Mouse (Mus musculus): ENCODE measurements around the gene Ube2n. TPM values are rescaled to one million over a fixed set of nuclear protein-coding genes. Genes with fewer than 3 reads are reported as not detected.

Gene Ube2n
- total RNA-seq, 2 experiments from 2014 or later: 91.7 to 110 TPM

GRCm38 (mm10) chr10:95550506-95550905 is 35.6 kb downstream of the Ube2n start:
- intact Hi-C loops (cut with DNase I; ENCODE audit: low total_unique reads): loop anchor here (10.0 kb wide), 2 partner anchors 244 to 484 kb away; no protein-coding TSS in a partner anchor
- no peak for DNase-seq

DNA sequence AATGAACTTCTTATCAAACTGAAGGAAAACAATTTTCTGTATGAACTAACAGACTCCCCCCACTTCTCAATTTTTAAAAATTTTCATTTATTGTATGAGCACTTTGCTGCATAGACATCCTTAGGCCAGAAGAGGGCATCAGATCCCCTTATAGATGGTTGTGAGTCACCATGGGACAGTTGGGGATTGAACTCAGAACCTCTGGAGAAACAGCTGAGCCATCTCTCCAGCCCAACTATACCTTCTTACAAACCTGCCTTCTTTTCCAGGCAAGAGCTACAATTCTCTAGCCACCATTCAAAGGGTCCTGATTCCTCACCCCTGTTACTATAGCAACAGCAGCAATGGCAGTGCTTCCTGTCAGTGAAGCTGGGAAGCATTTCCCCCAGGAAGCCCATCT is 36.8 kb downstream of the Ube2n start:
- intact Hi-C loops (cut with DNase I; ENCODE audit: low total_unique reads): loop anchor here (10.0 kb wide), 2 partner anchors 243 to 483 kb away; no protein-coding TSS in a partner anchor
- no peak for DNase-seq

- no peak for DNase-seq
- intact Hi-C loops (cut with DNase I; ENCODE audit: low total_unique reads): loop anchor here (10.0 kb wide), 2 partner anchors 242 to 482 kb away; no protein-coding TSS in a partner anchor
These were observed 37.4 kb downstream of the Ube2n start for GRCm38 (mm10) chr10:95552326-95552725.

GRCm38 (mm10) chr10:95555866-95556265 is 40.9 kb downstream of the Ube2n start:
- peak; percentile 24 for DNase-seq
- intact Hi-C loops (cut with DNase I; ENCODE audit: low total_unique reads): loop anchor here (5.0 to 10.0 kb wide), 4 partner anchors 239 to 479 kb away; no protein-coding TSS in a partner anchor

DNA sequence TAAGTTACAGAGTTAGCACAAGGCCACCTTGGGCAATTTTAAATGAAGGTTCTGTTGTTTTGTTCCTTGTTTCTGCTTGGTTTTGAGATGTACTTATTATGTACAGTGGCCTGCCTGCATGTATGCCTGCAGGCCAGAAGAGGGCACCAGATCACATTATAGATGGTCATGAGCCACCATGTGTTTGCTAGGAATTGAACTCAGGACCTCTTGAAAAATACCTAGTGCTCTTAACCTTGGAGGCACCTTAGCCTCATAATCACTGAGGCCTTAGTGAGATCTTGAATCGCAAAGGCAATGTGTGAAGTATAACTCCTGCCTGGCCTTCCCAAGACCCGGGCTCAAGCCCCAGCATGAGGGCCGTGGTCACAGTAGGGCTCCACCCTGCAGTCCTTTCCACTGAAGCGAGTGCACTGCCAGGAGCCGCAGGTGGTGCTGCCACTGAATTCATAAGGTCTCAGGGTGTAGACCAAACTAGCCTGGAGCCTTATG is 42.4 kb downstream of the Ube2n start:
- intact Hi-C loops (cut with DNase I; ENCODE audit: low total_unique reads): loop anchor here (5.0 to 10.0 kb wide), 4 partner anchors 237 to 477 kb away; no protein-coding TSS in a partner anchor
- DNase-seq: no peak

- no peak for DNase-seq
- intact Hi-C loops (cut with DNase I; ENCODE audit: low total_unique reads): loop anchor here (5.0 to 10.0 kb wide), 4 partner anchors 235 to 475 kb away; no protein-coding TSS in a partner anchor
These were observed 44.5 kb downstream of the Ube2n start for GRCm38 (mm10) chr10:95559426-95559825.

- DNase-seq: no peak
- intact Hi-C loops (cut with DNase I; ENCODE audit: low total_unique reads): loop anchor here (10.0 kb wide), 1 partner anchor 104 kb away; no protein-coding TSS in a partner anchor
These were observed 45.5 kb downstream of the Ube2n start for GRCm38 (mm10) chr10:95560394-95560983.

- no peak for DNase-seq
- intact Hi-C loops (cut with DNase I; ENCODE audit: low total_unique reads): loop anchor here (10.0 kb wide), 1 partner anchor 103 kb away; no protein-coding TSS in a partner anchor
These were observed 46.7 kb downstream of the Ube2n start for GRCm38 (mm10) chr10:95561616-95562015.

DNA sequence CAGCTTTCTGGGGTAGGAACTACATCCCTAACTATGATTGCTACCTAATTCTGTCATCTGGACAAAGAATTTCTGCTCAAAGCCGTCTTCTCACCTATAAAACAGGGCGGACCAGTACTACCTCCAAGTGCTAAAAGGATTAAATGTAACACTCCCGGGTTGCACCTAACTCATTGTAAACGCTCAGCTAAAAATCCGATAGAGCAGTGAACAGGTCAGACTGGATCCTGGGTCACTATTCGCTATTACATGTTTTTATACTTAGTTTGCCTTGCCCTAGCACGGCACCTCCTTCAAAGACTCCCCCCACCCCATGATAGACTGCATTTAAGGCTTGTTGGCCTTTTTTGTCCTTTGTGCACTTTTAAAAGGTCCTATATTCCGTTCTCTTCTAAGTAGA is 47.5 kb downstream of the Ube2n start:
- intact Hi-C loops (cut with DNase I; ENCODE audit: low total_unique reads): loop anchor here (10.0 kb wide), 1 partner anchor 102 kb away; no protein-coding TSS in a partner anchor
- no peak for DNase-seq

DNA sequence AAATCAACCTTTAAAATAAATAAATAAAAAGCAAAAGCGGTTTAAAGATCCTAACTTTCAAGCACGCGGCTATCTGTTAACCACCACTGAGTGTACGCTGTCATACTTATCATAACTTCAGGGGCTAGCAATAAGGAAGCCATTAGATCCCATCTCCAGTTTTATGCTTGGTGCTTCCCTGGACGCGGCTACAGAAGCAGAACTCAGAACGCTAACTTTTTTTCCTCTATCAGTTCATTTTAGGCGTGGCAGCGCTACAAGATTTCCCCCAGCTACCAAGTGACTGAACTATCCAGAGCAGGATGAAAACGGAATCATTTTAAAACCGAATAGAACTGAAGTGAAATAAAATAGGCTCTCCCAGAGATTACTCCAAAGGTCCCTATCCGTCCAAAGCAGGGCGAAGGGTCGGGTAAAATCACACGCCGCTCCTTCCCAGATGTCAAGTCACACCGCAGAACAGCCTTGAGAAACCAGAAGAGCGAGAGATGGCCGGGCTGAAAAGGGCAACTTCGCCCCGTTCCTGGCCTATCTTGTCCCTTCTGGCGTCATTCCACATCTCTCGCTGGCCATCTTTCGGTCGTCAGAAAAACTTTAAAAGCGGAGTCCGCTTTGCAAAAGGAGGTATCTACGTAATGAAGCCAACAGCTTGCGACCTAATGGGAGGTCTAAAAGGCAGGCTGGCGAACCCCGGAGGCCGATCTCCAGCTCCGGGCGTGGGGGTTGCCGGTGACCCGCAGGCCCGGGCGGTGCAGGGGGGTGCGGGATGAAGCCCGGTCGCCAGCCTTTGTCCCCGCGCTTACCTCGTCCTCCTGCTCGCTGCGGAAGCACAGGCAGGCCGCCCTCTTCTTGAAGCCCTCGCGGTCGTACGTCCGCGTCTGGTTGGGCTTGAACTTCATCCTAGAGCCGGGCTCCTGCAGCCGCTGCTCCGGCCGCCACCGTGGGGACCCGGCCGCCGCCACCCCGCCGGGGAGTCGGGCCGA is 48.2 kb downstream of the Ube2n start:
- intact Hi-C loops (cut with DNase I; ENCODE audit: low total_unique reads): loop anchor here (10.0 kb wide), 1 partner anchor 102 kb away; no protein-coding TSS in a partner anchor
- peak; percentile 57 for DNase-seq

DNA sequence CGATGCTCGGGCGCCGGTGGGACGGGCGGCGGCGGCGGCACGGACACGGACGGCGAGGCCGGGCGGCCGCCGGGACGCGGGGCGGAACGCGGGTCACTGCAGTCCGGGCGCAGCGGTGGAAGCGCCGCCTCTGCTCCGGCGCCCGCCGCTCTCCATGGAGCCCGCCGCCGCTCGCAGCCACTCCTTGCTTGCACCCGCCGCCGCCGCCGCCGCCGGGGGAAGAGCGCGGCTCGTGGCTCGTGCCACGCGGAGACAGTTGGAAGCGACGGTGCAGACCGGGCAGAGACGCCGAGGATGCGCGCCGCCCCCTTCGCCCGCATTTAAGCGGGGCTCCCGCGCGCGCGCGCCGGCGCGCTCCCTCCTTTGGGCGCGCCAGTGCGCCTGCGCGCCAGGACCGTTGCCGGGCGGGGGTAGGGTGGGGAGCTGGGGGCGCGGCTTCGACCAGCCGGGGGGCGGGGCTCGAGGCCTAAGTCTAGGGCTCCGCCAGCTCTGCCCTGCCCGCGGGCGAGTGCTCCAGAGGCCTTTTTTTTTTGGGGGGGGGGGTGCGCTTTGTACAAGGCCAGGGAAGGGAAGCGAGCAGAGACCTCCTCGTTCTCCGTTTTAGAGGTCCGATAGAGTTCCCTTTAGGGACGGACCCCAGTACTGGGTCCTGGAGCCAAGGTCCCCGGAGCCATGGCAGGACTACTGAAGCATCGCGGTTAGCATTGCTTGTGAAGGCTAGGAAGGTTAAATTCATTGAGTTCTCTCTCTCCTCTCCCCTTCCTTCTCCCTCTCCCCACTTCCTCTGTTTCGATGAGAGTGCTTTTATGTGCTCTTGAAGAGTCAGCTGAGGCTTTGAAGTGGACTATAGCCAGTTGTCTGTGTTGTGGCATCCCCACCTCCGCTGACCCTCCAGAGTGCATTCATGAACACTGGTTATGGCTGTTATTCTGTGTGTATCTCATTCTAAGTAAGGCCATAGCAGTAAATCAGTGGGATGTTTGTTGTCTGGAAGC is 49.2 kb downstream of the Ube2n start, which contains the start of gene Nudt4:
Gene Nudt4 (minus strand): TSS at position 296 of the 995 bp plus-strand sequence.
- intact Hi-C loops (cut with DNase I; ENCODE audit: low total_unique reads): loop anchor here (10.0 kb wide), 1 partner anchor 101 kb away; no protein-coding TSS in a partner anchor
- DNase-seq: peak; percentile 92

- intact Hi-C loops (cut with DNase I; ENCODE audit: low total_unique reads): loop anchor here (10.0 kb wide), 1 partner anchor 99 kb away; no protein-coding TSS in a partner anchor
- DNase-seq: no peak
These were observed 50.4 kb downstream of the Ube2n start for GRCm38 (mm10) chr10:95565156-95565854.

DNA sequence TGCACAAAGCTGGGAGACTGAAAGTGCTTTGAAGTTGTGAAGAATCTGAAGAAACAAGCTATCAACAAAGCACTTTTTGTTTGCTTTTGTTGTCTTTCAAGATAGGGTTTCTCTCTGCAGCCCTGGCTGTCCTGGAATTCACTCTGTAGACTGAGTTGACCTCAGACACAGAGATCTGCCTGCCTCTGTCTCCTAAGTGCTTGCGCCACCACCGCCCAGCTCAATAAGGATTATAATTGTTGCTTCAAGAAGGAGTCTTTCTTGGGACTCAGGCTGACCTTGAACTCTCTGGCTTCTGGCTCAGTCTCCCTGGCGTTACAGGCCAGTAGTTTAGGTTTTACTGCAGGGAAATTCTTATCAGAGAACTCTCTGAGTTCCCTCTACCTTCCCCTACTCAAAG is 51.8 kb downstream of the Ube2n start:
- intact Hi-C loops (cut with DNase I; ENCODE audit: low total_unique reads): loop anchor here (10.0 kb wide), 1 partner anchor 98 kb away; no protein-coding TSS in a partner anchor
- no peak for DNase-seq

DNA sequence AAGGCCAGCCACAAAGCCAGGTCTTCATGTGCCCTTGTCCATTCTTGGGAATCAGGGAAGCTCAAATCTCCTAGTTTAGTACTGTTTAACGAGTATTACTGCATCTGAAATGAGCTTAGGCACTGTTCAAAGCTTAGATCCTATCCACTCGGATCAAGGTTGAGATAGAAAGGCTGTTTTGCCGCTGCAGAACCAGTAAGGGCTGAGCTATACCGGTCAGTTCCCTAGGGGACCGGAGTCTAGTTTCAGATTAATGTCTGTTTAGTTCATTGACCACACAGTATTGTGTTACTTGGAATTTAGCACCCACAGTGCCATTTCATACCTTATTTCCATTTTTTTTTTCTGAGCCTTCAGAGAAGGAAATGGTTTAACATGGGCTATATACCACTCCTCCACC is 52.6 kb downstream of the Ube2n start:
- DNase-seq: no peak
- intact Hi-C loops (cut with DNase I; ENCODE audit: low total_unique reads): loop anchor here (10.0 kb wide), 1 partner anchor 97 kb away; no protein-coding TSS in a partner anchor

DNA sequence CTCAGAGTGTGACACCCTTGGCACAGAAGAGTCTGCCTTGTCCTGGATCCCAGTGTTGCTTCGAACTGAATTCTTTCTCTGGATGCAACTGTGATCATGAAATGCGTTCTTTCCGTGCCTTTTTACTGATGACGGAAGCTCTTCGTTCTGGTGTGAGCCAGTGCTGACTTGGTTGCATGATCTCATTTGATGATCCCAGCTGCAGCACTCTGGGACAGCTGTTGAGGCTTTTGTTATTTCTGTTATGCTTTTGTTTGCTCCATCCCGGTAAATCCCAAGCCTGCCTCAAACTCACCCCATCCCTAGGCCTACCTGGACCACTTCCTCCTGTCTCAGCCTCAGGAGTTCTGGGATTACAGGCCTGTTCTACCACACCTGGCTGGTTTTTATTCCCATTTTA is 53.1 kb downstream of the Ube2n start:
- intact Hi-C loops (cut with DNase I; ENCODE audit: low total_unique reads): loop anchor here (10.0 kb wide), 1 partner anchor 97 kb away; no protein-coding TSS in a partner anchor
- no peak for DNase-seq

GRCm38 (mm10) chr10:95569441-95569840 is 54.5 kb downstream of the Ube2n start:
- DNase-seq: no peak
- intact Hi-C loops (cut with DNase I; ENCODE audit: low total_unique reads): loop anchor here (10.0 kb wide), 1 partner anchor 95 kb away; no protein-coding TSS in a partner anchor

DNA sequence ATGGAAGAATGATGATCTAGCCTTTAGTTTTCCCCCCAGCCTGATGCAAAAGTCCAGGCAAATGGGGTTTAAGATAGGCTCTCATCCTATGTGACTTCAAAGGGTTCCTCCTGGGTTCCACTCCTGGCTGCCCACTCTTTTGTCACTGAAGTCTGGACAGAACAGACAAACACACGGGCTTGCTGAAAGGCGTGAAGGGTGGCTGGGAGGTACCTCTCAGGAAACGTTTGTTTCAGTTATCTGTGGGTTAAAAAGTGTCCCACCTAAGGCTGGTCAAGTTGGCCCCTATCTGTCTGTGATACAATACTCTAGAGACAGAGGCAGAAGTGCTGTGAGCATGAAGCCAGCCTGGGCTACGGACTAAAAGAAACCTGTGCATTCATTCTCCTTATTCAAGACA is 60.0 kb downstream of the Ube2n start:
- no peak for DNase-seq
- intact Hi-C loops (cut with DNase I; ENCODE audit: low total_unique reads): loop anchor here (5.0 kb wide), 1 partner anchor 47 kb away; no protein-coding TSS in a partner anchor
